Mouse (Mus musculus) embryonic facial prominence, embryonic 14.5 days (tissue): ENCODE results near the gene Wbp2. TPM values are rescaled to one million over a fixed set of nuclear protein-coding genes. Genes with fewer than 3 reads are reported as not detected.

Experiments
- ATAC-seq: fragments of 200-750 bp; cut with Nextera tagmentation; 2 replicates; pipeline ENCODE4 v1.8.0; 2017; ENCODE audit warnings: low read depth, moderate number of reproducible peaks, moderate TSS enrichment
- DNase-seq: peaks from one replicate; pipeline ENCODE4 v3.0.0-alpha.2; 2015; ENCODE audit warnings: low spot score
- H3K27ac ChIP-seq: fragments of 300-500 bp; sonication (generic); replicated peaks from 2 replicates; pipeline ENCODE4 v1.5.1; 2014; ENCODE audit warnings: low read depth, mild to moderate bottlenecking, low read length, moderate library complexity
- H3K27me3 ChIP-seq: fragments of 300-500 bp; sonication (generic); replicated peaks from 2 replicates; pipeline ENCODE4 v1.6.1; 2014; ENCODE audit warnings: low read length; ENCODE audit not compliant: control insufficient read depth, insufficient read depth
- H3K36me3 ChIP-seq: fragments of 300-500 bp; sonication (generic); 2 replicates; pipeline ENCODE4 v1.6.1; 2014; ENCODE audit warnings: low read length, mixed read lengths; ENCODE audit not compliant: control insufficient read depth, insufficient read depth
- H3K4me1 ChIP-seq: fragments of 300-500 bp; sonication (generic); 2 replicates; pipeline ENCODE4 v1.6.1; 2014; ENCODE audit warnings: antibody characterized with exemption, low read length; ENCODE audit not compliant: control insufficient read depth, insufficient read depth
- H3K4me2 ChIP-seq: fragments of 300-500 bp; sonication (generic); 2 replicates; pipeline ENCODE4 v1.6.1; 2014; ENCODE audit warnings: low read depth, mild to moderate bottlenecking, low read length, moderate library complexity, mixed read lengths
- H3K4me3 ChIP-seq: fragments of 300-500 bp; sonication (generic); 2 replicates; pipeline ENCODE4 v1.5.1; 2014; ENCODE audit warnings: low read depth, mild to moderate bottlenecking, low read length
- H3K9ac ChIP-seq: fragments of 300-500 bp; sonication (generic); 2 replicates; pipeline ENCODE4 v1.6.1; 2014; ENCODE audit warnings: low read depth, mild to moderate bottlenecking, low read length, moderate library complexity, mixed read lengths
- H3K9me3 ChIP-seq: fragments of 300-500 bp; sonication (generic); 2 replicates; pipeline ENCODE4 v1.6.1; 2016; ENCODE audit warnings: low read length; ENCODE audit not compliant: control insufficient read depth
- WGBS: fragments of 180-500 bp; shearing (Covaris S2); extraction: QIAGEN DNeasy Blood & Tissue Kit; methylation state at CpG from one replicate; pipeline ENCODE4 v1.1.7; 2014; 5-methylcytosine and 5-hydroxymethylcytosine counted together
- polyA plus RNA-seq: library from polyadenylated mRNA; unstranded; fragments of >200 nt; fragmentation: Nextera tagmentation; extraction: Ambion mirVana; gene quantifications from 2 replicates; pipeline ENCODE4 v1.2.1, GENCODE M21; 2014

Wbp2 gene
- polyA plus RNA-seq, 1 experiment from 2014 or later, result 74.9 TPM

DNA sequence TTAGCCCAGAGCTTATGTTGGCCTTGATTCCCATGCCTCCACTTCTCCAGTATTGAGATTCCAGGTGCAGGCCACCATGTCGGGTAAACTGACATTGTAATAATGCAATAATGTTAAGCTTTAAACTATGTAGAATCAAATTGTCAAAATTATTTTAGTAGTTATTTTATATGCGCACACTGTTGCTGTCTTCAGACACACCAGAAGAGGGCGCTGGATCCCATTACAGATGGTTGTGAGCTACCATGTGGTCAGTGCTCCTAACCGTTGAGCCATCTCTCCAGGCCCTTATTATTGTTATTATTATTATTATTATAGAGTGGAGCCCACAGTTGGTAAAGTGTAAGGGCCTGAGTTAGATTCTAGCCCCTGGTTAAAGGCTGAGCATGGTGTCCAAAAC, 24.3 kb upstream of the Wbp2 start:
- H3K4me3 ChIP-seq, result no peak overlapping the region
- H3K27me3 ChIP-seq, result peaks cover 52% of the 10 kb centered on the region
- no peak overlapping the region for H3K4me2 ChIP-seq
- H3K9me3 ChIP-seq, result no peaks in the 10 kb centered on the region
- no peak overlapping the region for H3K27ac ChIP-seq
- H3K4me1 ChIP-seq, result peaks cover 37% of the 10 kb centered on the region
- 80% methylated on average over 4 of the region's 4 CpGs for WGBS
- no peaks in the 10 kb centered on the region for H3K36me3 ChIP-seq
- H3K9ac ChIP-seq, result no peak overlapping the region
- DNase-seq, result no peak
- ATAC-seq, result no peak

DNA sequence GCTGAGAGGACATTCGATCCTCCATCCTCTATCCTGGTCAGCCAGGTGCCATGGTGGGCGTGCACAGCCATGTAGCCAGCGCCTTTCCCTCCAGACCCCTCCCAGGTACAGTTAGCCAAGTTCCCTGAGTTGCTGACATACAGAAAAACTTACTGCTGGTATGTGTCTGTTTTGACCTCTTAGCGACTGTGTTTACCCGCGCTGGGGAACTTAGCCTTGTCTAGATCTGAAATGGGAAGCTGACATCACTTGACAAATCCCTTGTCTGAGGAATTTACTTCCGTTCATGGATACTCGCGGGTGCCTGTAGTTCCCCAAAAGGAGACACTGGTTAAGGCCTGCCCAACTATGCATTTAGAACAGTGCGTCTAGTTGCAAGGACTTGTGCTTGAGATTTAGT, 23.7 kb upstream of the Wbp2 start:
- Histone ChIP-seq H3K4me1 (peaks cover 40% of the 10 kb centered on the region), H3K27ac (peak overlapping the region; percentile 48; the same call in 1 of the 2 replicates), H3K27me3 (peaks cover 54% of the 10 kb centered on the region)

DNA sequence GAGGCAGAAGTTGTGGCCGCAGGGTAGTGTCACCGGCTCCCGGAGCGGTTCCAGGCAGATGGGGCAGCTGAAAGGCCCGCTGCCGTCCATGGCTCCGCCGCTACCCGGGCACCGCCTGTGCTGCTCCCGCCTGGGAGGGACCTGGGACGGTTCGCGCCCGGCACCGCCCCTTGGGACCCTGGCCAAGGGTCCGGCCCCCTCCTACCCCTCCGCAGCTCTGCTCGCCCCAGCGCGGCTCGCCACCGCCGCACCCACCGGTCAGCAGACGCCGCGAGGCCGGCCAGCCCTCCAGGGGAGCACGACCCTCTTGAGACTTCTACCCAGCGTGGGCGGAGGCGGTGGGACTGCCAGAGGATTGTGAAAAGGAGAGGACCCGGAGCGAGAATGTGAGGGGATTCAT, 23.3 kb upstream of the Wbp2 start:
- Histone ChIP-seq H3K36me3 (no peaks in the 10 kb centered on the region), H3K27ac (peak overlapping the region; percentile 48; the same call in 1 of the 2 replicates), H3K27me3 (peaks cover 54% of the 10 kb centered on the region), H3K4me3 (peak overlapping the region; percentile 53), H3K4me2 (peak overlapping the region; percentile 77), H3K9ac (peak overlapping the region; percentile 67), H3K4me1 (peaks cover 40% of the 10 kb centered on the region), H3K9me3 (no peaks in the 10 kb centered on the region)
- ATAC-seq, result peak; percentile 63
- no peak for DNase-seq
- WGBS, result 2% methylated on average over 18 of the region's 35 CpGs

More for the DNA sequence above, 23.7 kb upstream of the Wbp2 start:
- Histone ChIP-seq H3K9me3 (no peaks in the 10 kb centered on the region), H3K4me2 (peak overlapping the region; percentile 77), H3K36me3 (no peaks in the 10 kb centered on the region), H3K9ac (peak overlapping the region; percentile 67; the same call in 1 of the 2 replicates), H3K4me3 (peak overlapping the region; percentile 53)
- ATAC-seq, result no peak
- 28% methylated on average over 9 of the region's 10 CpGs for WGBS
- DNase-seq, result no peak

DNA sequence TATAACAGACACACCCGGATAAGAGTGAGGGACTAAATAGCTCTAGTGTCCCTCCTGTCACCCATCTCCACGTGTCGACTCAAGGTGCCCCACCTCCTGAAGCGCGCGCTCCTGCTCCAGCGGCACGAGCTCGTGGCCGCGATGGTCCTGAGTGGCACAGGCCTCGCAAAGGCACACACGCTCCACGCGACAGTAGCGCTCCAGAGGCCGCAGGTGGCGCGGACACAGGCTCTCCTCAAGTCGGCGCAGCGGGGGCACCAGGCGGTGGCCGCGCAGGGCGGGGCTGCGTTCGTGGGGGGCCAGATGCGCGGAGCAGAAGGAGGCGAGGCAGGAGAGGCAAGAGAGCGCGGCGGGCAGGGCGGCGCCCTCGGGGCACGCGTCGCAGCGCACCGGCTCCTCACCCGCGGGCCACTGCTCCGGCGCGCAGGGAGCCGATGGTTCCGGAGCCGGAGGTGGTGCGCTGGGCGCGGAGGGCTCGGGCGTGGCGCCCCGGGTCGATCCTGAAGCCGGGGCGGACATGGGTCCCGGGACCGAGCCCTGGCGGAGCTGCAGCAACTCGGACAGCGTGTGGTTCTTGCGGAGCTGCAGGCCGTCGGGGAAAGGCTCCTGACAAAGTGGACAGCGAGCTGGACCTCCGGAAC, 22.8 kb upstream of the Wbp2 start:
- Histone ChIP-seq H3K4me1 (peaks cover 42% of the 10 kb centered on the region), H3K27ac (peak overlapping the region; percentile 48), H3K27me3 (peaks cover 54% of the 10 kb centered on the region), H3K4me2 (peak overlapping the region; percentile 77), H3K36me3 (no peaks in the 10 kb centered on the region), H3K9me3 (no peaks in the 10 kb centered on the region), H3K9ac (peak overlapping the region; percentile 67), H3K4me3 (peak overlapping the region; percentile 53)
- WGBS, result 2% methylated on average over 37 of the region's 70 CpGs
- ATAC-seq, result 0 out of 2 replicates have a peak, but pooled peaks have one; percentile 3
- DNase-seq, result no peak

- no peak for ATAC-seq
- Histone ChIP-seq H3K27me3 (peaks cover 54% of the 10 kb centered on the region), H3K4me1 (peaks cover 51% of the 10 kb centered on the region), H3K4me2 (peak overlapping the region; percentile 77), H3K9me3 (no peaks in the 10 kb centered on the region), H3K9ac (peak overlapping the region; percentile 67; the same call in 1 of the 2 replicates), H3K27ac (no peak overlapping the region), H3K36me3 (no peaks in the 10 kb centered on the region), H3K4me3 (peak overlapping the region; percentile 53)
- DNase-seq, result no peak
- 7% methylated on average over 22 of the region's 23 CpGs for WGBS
These were observed 21.8 kb upstream of the Wbp2 start for GRCm38 (mm10) chr11:116108464-116109137.

- ATAC-seq (no peak), DNase-seq (no peak)
These were observed 21.0 kb upstream of the Wbp2 start for GRCm38 (mm10) chr11:116107777-116108285.

DNA sequence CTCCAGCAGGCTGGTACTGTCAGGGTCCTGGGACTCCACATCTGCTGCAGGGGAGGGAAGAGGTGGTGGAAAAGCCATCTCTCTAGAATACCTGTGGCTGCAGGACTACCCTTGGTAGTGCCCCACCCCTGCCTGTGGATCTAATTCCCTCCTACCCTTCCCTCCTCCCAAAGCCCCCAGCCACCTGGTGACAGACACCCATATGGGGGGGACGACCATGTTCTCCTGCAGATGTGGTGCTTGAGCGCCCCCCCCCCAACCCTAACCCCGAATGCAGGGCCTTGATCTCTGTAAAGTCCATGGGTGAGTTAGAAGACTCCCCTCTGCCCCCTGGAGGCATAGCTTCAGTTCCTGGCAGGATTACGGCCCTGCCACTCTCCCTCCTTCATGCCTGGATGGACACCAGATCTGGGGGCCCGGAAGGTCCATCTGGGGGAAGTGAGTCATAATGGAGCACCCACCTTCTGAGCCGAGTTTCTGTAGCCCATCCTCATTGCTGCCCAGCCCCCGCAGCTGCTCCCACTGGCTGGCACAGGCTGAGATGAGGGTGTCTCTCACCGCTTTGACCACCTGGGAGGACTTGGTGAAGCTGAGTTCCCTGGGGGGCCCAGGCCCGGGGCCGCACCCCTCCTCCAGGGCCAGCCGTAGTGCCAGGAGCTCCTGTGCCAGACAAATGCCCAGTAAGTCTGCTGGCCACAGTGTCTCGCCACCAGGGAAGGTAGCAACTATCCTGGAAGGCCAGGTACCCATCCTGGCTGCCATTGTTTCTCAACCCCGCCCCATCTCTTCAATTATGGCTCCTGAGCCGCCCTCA, 20.4 kb upstream of the Wbp2 start:
- peak overlapping the region; percentile 34; the same call in 1 of the 2 replicates for H3K9ac ChIP-seq
- H3K4me2 ChIP-seq, result peak overlapping the region; percentile 77
- no peak for DNase-seq
- no peak overlapping the region for H3K27ac ChIP-seq
- ATAC-seq, result no peak
- peaks cover 54% of the 10 kb centered on the region for H3K27me3 ChIP-seq
- H3K9me3 ChIP-seq, result no peaks in the 10 kb centered on the region
- H3K4me3 ChIP-seq, result peak overlapping the region; percentile 53
- 16% methylated on average over 11 of the region's 14 CpGs for WGBS
- peaks cover 62% of the 10 kb centered on the region for H3K4me1 ChIP-seq
- H3K36me3 ChIP-seq, result no peaks in the 10 kb centered on the region

More at GRCm38 (mm10) chr11:116107777-116108285, 21.0 kb upstream of the Wbp2 start:
- peaks cover 54% of the 10 kb centered on the region for H3K27me3 ChIP-seq
- H3K4me3 ChIP-seq, result peak overlapping the region; percentile 53
- no peak overlapping the region for H3K27ac ChIP-seq
- peaks cover 58% of the 10 kb centered on the region for H3K4me1 ChIP-seq
- WGBS, result 20% methylated on average over 16 of the region's 19 CpGs
- H3K9me3 ChIP-seq, result no peaks in the 10 kb centered on the region
- peak overlapping the region; percentile 77 for H3K4me2 ChIP-seq
- H3K9ac ChIP-seq, result peak overlapping the region; percentile 34
- H3K36me3 ChIP-seq, result no peaks in the 10 kb centered on the region
